In genomic region chr13:16725350-16725749, GRCm38 (mm10) we compare ENCODE assay signal across 19 mouse cellular contexts.
DNase-seq lines count a peak whose midpoint lies in the region; ATAC-seq lines count a peak whose summit lies in the region.
"Had no signal": no experiment of that assay in that cellular context is flagged by ENCODE, and none has a peak within 500 bp of the region (broad histone marks: within the 10 kb centered on the region; RNA-seq: fewer than 3 reads in every experiment).

No protein-coding gene starts in this region.

- H3K4me3 ChIP-seq in limb, embryonic 13.5 days = no peak overlapping the region
- H3K4me3 ChIP-seq in limb, embryonic 10.5 days = no peak overlapping the region
- H3K4me3 ChIP-seq in limb, embryonic 15.5 days = no peak overlapping the region

- no peak overlapping the region for H3K4me2 ChIP-seq in limb, embryonic 13.5 days (replicated peaks)
- H3K4me2 ChIP-seq in limb, embryonic 15.5 days = no peak overlapping the region

- H3K9ac ChIP-seq in limb, embryonic 13.5 days = no peak overlapping the region
- no peak overlapping the region for H3K9ac ChIP-seq in limb, embryonic 15.5 days

- peaks cover 14% of the 10 kb centered on the region for H3K4me1 ChIP-seq in limb, embryonic 13.5 days
- no peaks in the 10 kb centered on the region for H3K4me1 ChIP-seq in limb, embryonic 10.5 days
- peaks cover 5% of the 10 kb centered on the region for H3K4me1 ChIP-seq in limb, embryonic 15.5 days

- WGBS in limb, embryonic 13.5 days = 34% methylated on average over 5 of the region's 5 CpGs
- WGBS in limb, embryonic 10.5 days = 84% methylated on average over 5 of the region's 5 CpGs
- 31% methylated on average over 5 of the region's 5 CpGs for WGBS in limb, embryonic 15.5 days

- H3K36me3 ChIP-seq in limb, embryonic 13.5 days = no peaks in the 10 kb centered on the region
- no peaks in the 10 kb centered on the region for H3K36me3 ChIP-seq in limb, embryonic 10.5 days
- H3K36me3 ChIP-seq in limb, embryonic 15.5 days = no peaks in the 10 kb centered on the region
- H3K36me3 ChIP-seq: G1E had no signal

- no peaks in the 10 kb centered on the region for H3K9me3 ChIP-seq in limb, embryonic 13.5 days
- no peaks in the 10 kb centered on the region for H3K9me3 ChIP-seq in limb, embryonic 10.5 days (replicated peaks)
- no peaks in the 10 kb centered on the region for H3K9me3 ChIP-seq in limb, embryonic 15.5 days
- H3K9me3 ChIP-seq: G1E had no signal

- H3K27me3 ChIP-seq in limb, embryonic 13.5 days = no peaks in the 10 kb centered on the region
- H3K27me3 ChIP-seq in limb, embryonic 10.5 days (ENCODE audit: low read depth, poor library complexity, severe bottlenecking) = no peaks in the 10 kb centered on the region
- H3K27me3 ChIP-seq in limb, embryonic 15.5 days = no peaks in the 10 kb centered on the region
- H3K27me3 ChIP-seq: CH12.LX, Patski had no signal

- DNase-seq in limb, embryonic 10.5 days (ENCODE audit: low spot score) = no peak
- DNase-seq in right cerebral cortex, postnatal 10 days (ENCODE audit: low spot score in 2 of 2) = no peak
- DNase-seq: adrenal gland, adult 2 months; adrenal gland, adult 8-10 months; adrenal gland, postnatal 10 days; adrenal gland, postnatal 14 days; adrenal gland, postnatal 25 days; adrenal gland, postnatal 36 days; B cell, adult 2 months; cerebellum, adult 11 months; cerebellum, adult 11-12 months; cerebellum, adult 18-20 months had no signal

- no peak overlapping the region for H3K27ac ChIP-seq in limb, embryonic 13.5 days
- no peak overlapping the region for H3K27ac ChIP-seq in limb, embryonic 10.5 days
- peak overlapping the region; percentile 24; the same call in 1 of the 2 replicates for H3K27ac ChIP-seq in limb, embryonic 15.5 days

- ATAC-seq in limb, embryonic 13.5 days (ENCODE audit: low FRiP score, low read depth) = peak; percentile 69; the same call in 1 of the 2 replicates
- ATAC-seq in limb, embryonic 15.5 days (ENCODE audit: insufficient number of reproducible peaks, low FRiP score, low TSS enrichment, low read depth) = peak; percentile 67; the same call in 1 of the 2 replicates
- ATAC-seq: activated CD4-positive, CD25-positive, alpha-beta regulatory T cell, adult 4 months; CD4-positive, CD25-positive, alpha-beta regulatory T cell, adult 4 months; Patski had no signal
